Mouse (Mus musculus): ENCODE measurements around the gene Csmd2.

The Csmd2 gene

DNA sequence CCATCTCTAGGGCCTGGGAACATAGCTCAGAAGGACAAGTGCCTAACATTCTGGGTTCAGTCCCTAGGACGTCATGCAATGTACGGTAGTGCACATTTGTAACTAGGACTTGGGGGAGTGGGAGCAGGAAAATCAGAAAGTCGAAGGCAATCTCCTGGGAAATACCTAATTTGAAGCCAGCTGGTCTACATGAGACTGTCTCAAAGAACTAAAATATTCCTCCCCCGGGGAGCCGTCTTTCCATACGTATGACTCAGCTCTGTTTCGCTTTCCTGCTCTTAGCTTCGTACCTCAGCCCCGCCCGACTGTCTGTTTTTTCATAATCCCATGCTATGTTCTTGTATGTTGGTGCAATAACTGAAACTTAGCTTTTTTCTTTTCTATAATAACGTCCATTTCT lies 371.1 kb downstream of the Csmd2 start:
- DNase-seq, result no peak

- peak; percentile 43 to 59 for DNase-seq
Observed at GRCm38 (mm10) chr4:128365851-128366250, 378.2 kb downstream of the Csmd2 start.

DNA sequence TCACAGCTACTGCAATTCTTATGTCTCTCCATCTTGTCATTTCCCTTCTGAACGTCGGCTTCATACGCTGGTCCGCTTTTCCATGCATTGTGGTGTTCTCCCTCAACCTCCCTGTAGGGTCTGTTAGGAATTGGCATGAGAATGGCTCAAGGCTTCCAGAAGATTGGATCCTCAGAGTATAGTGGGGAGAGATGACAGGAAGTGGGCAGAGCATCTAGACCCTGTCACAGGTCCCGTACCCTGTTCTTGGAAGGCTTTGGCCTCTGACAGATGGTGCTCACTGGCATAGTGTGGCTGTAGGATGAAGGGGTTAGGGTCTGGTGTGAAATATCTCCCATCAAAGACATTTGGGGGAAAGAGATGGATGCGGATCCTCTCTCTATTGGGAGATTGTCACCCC lies 380.4 kb downstream of the Csmd2 start:
- DNase-seq, result peak; percentile 75 to 86

- DNase-seq, result peak; percentile 77 to 86
Observed at GRCm38 (mm10) chr4:128371766-128372165, 384.1 kb downstream of the Csmd2 start.

DNA sequence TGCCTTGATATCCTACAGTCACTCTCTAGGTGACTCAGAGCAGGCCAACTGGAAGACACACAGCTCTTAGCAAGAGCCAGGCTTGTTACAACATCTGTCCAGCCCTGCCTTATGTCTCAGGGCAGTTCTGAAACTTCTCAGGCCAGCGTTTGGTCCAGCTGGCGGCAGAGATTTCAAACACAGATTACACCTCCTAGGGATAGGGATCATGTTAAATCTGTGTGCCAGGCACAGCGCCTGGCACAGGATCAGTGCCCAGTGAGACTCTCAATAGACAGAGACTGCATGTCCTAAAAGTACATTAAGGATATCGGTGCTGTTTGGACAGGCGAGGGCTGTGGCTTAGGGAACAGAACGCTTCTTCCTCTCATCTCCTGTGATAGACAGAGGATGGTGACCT lies 385.5 kb downstream of the Csmd2 start:
- DNase-seq, result peak; percentile 39 to 71

GRCm38 (mm10) chr4:128374051-128374450 lies 386.4 kb downstream of the Csmd2 start:
- DNase-seq, result peak; percentile 70 to 86

DNA sequence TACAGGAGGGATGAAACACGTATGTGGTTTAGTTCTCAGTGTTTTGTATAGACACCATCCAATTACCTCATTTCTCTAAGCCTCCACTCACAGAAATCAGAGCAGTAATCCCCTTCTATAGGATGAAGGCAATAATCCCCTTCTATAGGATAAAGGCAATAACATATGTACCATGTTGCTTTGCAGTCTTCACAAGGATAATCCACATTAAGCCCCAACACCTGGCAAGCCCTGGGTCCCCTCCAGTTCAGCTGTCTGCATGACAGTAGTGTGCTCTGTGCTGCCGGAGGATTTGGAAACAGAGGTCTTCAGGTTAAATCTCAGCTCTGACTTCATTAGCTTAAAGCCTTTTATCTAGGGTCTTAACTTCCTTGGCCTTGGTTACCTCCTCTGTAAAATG lies 391.3 kb downstream of the Csmd2 start:
- no peak for DNase-seq

GRCm38 (mm10) chr4:128381331-128381730 lies 393.7 kb downstream of the Csmd2 start:
- DNase-seq, result no peak

DNA sequence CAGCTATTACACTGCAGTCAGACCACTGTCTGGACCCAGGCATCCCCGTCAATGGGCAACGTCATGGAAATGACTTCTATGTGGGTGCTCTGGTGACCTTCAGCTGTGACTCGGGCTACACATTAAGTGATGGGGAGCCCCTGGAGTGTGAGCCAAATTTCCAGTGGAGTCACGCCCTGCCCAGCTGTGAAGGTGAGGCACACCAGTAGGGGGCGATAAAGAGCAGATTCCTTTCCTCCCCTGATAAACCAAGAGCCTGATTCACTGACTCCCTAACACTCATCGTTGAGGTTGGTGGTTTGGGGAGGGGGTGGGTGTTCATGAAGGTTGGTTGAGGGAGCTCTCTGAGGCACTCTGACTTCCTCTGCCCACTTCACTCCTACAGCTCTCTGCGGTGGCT lies 396.1 kb downstream of the Csmd2 start:
- DNase-seq, result no peak

DNA sequence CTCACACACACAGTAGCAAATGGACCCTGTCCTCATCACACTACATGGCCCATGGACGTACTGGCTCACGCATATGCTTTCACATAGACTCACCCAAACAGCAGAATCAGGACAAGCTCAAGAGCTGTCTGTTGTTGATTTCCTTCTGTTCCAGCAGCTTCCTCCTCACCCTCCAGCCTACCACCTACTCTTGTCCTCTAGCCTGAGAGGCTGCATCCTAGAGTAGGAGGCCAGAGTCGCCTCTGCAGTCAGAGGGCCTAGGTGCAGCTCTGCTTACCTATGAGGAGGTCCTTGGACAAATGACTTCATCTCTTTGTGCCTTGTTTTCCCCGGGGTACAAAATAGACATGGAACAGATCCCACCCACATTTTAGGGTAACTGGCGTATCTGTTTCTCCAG lies 403.8 kb downstream of the Csmd2 start:
- DNase-seq, result no peak

DNA sequence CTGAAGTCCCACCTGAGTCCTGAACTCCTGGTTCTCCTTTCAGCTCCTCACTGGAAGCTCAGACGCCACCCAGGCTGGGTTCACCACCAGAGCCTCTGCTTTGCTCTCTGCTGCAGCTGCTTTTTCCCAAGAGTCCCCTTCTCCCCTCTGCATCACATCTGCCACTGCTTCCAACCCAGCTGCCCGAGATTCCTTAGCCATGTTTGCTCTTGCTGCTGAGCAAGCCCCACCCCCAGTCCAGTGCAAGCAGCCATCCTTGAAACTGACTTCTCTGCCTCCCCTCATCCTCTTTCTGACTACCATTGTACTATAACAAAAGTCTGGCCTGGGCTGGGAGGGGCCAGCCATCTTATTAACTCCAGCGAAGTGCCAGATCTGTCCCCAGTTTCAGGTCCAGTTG lies 404.6 kb downstream of the Csmd2 start:
- no peak for DNase-seq

GRCm38 (mm10) chr4:128393864-128394263 lies 406.2 kb downstream of the Csmd2 start:
- no peak for DNase-seq

DNA sequence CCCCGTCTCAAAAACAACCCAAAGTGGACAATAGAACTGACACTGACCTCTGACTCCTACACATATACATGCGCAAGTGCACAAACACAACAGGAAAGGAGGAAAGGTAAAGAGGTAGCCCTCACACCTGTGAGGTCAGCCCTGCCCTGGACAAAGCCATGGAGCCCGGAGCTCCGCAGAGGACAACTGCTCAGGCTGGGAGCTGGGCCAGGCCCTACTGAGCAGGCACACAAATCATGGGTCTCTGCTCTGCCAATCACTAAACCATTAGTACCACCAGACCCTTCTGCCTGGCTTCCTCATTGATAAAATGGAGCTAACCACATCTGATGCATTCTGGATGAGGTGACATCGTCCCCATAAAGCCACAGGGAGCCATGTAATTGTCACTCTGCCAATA lies 409.0 kb downstream of the Csmd2 start:
- DNase-seq, result peak; percentile 67 to 81

DNA sequence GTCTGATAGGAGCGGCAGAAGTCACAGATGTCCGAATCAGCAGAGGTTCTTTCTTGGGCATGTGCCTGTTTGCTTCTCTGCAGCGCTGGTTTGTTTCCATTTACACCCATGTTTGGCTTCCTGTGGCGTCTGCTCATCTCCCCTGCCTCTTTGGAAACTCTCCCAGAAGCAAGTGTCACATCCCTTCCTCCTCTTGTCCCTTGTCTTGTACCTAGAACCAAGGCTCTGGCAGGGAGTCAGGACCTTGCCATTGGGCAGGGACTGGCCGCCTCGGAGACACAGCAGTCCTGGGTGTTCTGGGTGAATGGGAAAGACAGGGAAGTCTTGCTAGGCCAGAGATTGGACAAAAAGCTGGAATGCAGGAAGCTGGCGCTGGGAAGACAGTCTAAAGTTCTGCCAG lies 410.1 kb downstream of the Csmd2 start:
- peak; percentile 72 to 79 for DNase-seq

- peak; percentile 87 to 90 for DNase-seq
Observed at GRCm38 (mm10) chr4:128398948-128399347, 411.3 kb downstream of the Csmd2 start.

- no peak for DNase-seq
Observed at GRCm38 (mm10) chr4:128400016-128400415, 412.4 kb downstream of the Csmd2 start.

GRCm38 (mm10) chr4:128401591-128401990 lies 413.9 kb downstream of the Csmd2 start:
- DNase-seq, result no peak

DNA sequence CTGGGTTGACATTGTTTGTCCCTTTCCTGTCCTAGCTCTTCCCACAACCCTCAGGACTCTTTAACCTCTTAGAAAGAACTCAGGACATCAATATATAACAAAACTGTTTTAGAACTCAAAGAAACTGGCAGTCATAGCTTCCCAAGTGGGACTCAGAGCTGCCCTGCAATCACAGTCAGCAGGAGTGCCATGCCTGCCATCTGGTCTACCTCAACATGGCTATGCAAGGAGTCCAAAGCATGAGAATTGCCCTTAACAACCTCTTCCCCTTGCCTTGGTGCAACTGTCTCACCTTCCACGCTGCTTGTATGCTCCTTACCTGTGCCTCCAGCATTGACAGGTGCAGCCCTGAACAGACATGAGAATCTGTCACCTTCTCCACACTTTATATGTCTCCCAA lies 415.0 kb downstream of the Csmd2 start:
- DNase-seq, result peak in 1 of 2 experiments; percentile 44

GRCm38 (mm10) chr4:128405576-128405975 lies 417.9 kb downstream of the Csmd2 start:
- peak in 1 of 2 experiments; percentile 42 for DNase-seq

- peak; percentile 61 to 69 for DNase-seq
Observed at GRCm38 (mm10) chr4:128407084-128407845, 419.6 kb downstream of the Csmd2 start.

DNA sequence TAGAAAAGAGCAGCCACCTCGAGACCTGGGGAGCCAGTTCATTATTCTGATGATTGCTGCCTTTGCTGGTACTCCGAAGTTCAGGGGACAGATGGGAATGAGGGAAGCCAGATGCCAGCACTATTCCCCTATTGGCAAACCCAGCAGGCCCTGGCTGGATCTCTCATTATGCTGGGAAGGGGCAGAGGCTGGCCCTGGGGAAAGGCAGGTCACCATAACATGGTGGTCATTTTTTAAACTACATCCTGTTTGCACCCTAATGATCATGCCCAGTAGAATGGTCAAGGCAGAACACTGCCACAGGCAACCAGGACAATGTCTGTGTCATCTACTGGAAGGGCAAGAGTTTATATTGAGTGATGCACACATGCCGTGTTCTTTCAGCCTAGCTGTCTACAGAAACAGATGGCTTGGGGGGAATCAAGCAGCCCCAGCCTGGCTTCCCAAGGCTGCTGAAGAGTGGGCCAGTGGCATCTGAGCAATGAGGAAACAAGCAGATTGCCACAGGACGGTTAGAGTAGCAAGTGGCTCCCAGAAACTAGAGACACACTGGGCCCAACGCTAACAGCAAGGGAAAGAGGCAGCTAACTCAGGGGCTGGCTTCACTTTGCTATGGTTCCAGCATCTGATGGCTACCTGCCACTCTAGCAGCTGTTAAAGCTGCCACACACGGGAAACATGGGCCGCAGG lies 424.4 kb downstream of the Csmd2 start:
- peak; percentile 81 to 89 for DNase-seq

- DNase-seq, result no peak
Observed at GRCm38 (mm10) chr4:128414741-128415140, 427.1 kb downstream of the Csmd2 start.

- DNase-seq, result no peak
Observed at GRCm38 (mm10) chr4:128419988-128420617, 432.4 kb downstream of the Csmd2 start.

DNA sequence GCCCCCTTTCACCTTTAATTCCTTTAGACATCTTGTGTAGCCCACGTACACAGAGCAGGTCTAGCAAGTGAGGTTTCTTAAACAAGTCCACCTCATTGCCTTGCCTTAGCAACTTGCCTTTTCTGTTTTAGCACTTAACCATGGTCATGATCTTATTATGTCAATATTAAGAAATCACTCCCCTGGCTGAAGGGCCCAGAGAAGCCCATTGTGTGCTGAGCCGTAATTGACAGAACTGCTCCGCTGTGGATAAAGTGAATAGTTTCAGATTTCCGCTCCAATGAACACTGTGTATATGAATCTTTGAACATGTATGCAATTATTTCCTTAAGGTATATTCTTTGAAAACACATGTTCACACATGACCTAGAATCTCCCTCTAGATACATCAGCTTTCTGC lies 434.8 kb downstream of the Csmd2 start:
- DNase-seq, result no peak
